Mouse (Mus musculus) C2C12 (cell line): ENCODE measurements around the gene Akap10. TPM values are rescaled to one million over a fixed set of nuclear protein-coding genes. Genes with fewer than 3 reads are reported as not detected.
A peak's percentile ranks its signal among the peaks of the same experiment; 100 is the strongest.

Source experiments
- H3K27me3 ChIP-seq: one replicate; pipeline ENCODE4 v1.6.1; 2011; ENCODE audit not compliant: control insufficient read depth, insufficient read depth, insufficient read length
- H3K36me3 ChIP-seq: one replicate; pipeline ENCODE4 v1.6.1; 2011; ENCODE audit not compliant: control insufficient read depth, insufficient read depth
- H3K4me3 ChIP-seq: one replicate; pipeline ENCODE4 v1.5.1; 2011; ENCODE audit warnings: mild to moderate bottlenecking, control low read depth; ENCODE audit not compliant: poor library complexity, insufficient read depth, severe bottlenecking
- H3K79me2 ChIP-seq: one replicate; pipeline ENCODE4 v1.6.1; 2011; ENCODE audit not compliant: control insufficient read depth, insufficient read depth
- H3K79me3 ChIP-seq: one replicate; pipeline ENCODE4 v1.6.1; 2011; ENCODE audit warnings: low read depth, control low read depth
- H3ac ChIP-seq: one replicate; pipeline ENCODE3; 2011; ENCODE audit warnings: low read depth; ENCODE audit not compliant: control insufficient read depth, insufficient read length
- CEBPB ChIP-seq: IDR thresholded peaks from one replicate; pipeline ENCODE4 v1.6.1; 2011; ENCODE audit warnings: low read depth, mild to moderate bottlenecking, control low read depth, moderate library complexity
- CTCF ChIP-seq: IDR thresholded peaks from one replicate; pipeline ENCODE4 v1.5.1; 2011; ENCODE audit not compliant: control insufficient read depth, insufficient read depth, insufficient read length
- FOSL1 ChIP-seq: IDR thresholded peaks from one replicate; pipeline ENCODE4 v1.8.0; 2011; ENCODE audit warnings: mild to moderate bottlenecking, low read length; ENCODE audit not compliant: poor library complexity, insufficient read depth, severe bottlenecking
- MAX ChIP-seq: IDR thresholded peaks from one replicate; pipeline ENCODE4 v1.6.1; 2011; ENCODE audit warnings: mild to moderate bottlenecking, control low read depth
- MYOD1 ChIP-seq: IDR thresholded peaks from one replicate; pipeline ENCODE4 v1.6.1; 2011; ENCODE audit warnings: low read depth; ENCODE audit not compliant: control insufficient read depth, insufficient read length
- MYOG ChIP-seq: IDR thresholded peaks from one replicate; pipeline ENCODE4 v1.6.1; 2011; ENCODE audit not compliant: control insufficient read depth, insufficient read length; ENCODE audit errors: extremely low read depth
- USF1 ChIP-seq: IDR thresholded peaks from one replicate; pipeline ENCODE4 v1.6.1; 2011; ENCODE audit warnings: low read depth, mild to moderate bottlenecking, control low read depth, moderate library complexity
- polyA plus RNA-seq: library from polyadenylated mRNA; unstranded; fragments of >200 nt; fragmentation: generic; extraction: Trizol; gene quantifications from one replicate; pipeline ENCODE4 v1.2.1, GENCODE M21; 2012; ENCODE audit warnings: missing spikeins

The Akap10 gene
- polyA plus RNA-seq, 1 experiment, result 6.0 TPM

DNA sequence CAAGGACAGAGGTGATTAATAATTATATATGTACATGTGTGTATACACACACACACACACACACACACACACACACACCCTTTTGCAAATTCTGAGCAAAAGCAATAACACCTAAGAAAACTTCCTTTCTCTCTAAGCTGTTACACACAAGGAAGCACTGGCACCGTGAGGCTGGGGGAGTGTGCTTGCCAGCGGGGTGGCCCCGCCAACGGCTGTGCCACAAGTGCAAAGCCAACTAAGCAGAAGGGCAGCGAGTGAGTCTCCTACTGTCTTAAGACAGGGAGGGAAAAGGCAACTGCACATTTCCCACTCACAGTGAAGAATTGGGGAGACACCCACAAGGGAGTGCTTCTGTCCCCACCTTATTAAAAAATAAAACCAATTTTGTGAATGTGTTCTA, 58.2 kb downstream of the Akap10 start:
- peaks cover 73% of the 10 kb centered on the region for H3K36me3 ChIP-seq
- H3K79me3 ChIP-seq, result no peaks in the 10 kb centered on the region
- no peak overlapping the region for H3ac ChIP-seq
- H3K79me2 ChIP-seq, result no peaks in the 10 kb centered on the region
- TF ChIP-seq MAX (no peak), FOSL1 (no peak), CEBPB (no peak), MYOG (no peak), CTCF (no peak), MYOD1 (no peak), USF1 (no peak)
- H3K4me3 ChIP-seq, result no peak overlapping the region
- no peaks in the 10 kb centered on the region for H3K27me3 ChIP-seq

DNA sequence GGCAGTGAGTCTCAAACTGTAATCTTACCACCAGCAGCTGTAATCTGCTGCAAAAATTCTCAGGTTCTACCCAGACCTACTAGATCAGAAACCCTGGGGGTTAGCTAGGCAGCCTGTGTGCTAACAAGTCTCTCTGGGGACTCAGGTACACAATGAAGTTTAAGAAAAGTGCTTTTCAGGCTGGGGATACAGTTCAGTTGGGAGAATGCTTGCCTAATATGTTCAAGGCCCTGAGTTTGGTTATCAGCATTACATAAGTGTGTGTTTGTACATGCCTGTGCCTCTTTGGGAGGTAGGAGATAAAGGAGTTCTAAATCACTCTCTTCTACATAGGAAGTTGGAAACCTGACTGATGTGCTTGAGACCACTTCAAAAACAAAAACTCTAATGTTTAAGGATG, 63.2 kb downstream of the Akap10 start:
- H3K79me3 ChIP-seq, result no peaks in the 10 kb centered on the region
- H3K79me2 ChIP-seq, result no peaks in the 10 kb centered on the region
- TF ChIP-seq MYOD1, result no peak
- TF ChIP-seq USF1, result no peak
- no peak for TF ChIP-seq FOSL1
- peaks cover 44% of the 10 kb centered on the region for H3K36me3 ChIP-seq
- H3K4me3 ChIP-seq, result no peak overlapping the region
- no peaks in the 10 kb centered on the region for H3K27me3 ChIP-seq
- no peak overlapping the region for H3ac ChIP-seq

- H3K36me3 ChIP-seq, result peaks cover 13% of the 10 kb centered on the region
- no peaks in the 10 kb centered on the region for H3K79me3 ChIP-seq
- no peak overlapping the region for H3ac ChIP-seq
- no peaks in the 10 kb centered on the region for H3K27me3 ChIP-seq
- no peak for TF ChIP-seq CEBPB
- TF ChIP-seq MYOG, result no peak
- no peak for TF ChIP-seq MYOD1
- TF ChIP-seq MAX, result no peak
- no peak for TF ChIP-seq CTCF
- TF ChIP-seq FOSL1, result no peak
- no peak for TF ChIP-seq USF1
- no peaks in the 10 kb centered on the region for H3K79me2 ChIP-seq
- no peak overlapping the region for H3K4me3 ChIP-seq
Observed at GRCm38 (mm10) chr11:61861781-61862547, 68.1 kb downstream of the Akap10 start.

DNA sequence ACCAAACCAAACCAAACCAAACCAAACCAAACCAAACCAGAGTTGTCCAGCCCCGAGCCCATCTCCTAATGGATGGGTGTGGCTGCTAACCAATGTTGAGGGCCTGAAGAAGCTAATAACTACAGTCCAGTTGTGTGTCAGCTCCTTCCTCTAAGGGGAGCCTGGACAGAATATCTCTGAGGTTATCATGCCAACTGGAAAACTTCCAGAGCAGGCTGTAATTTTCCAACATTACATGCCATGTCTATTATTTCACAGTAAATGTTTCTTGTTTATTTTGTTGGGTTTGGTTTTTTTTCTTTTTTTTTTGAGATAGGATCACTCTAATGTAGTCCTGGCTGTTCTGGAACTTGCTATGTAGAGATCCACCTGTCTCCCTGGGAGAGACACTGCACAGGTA, 70.7 kb downstream of the Akap10 start:
- Histone ChIP-seq H3K79me3 (no peaks in the 10 kb centered on the region), H3ac (no peak overlapping the region), H3K79me2 (no peaks in the 10 kb centered on the region), H3K4me3 (no peak overlapping the region), H3K27me3 (no peaks in the 10 kb centered on the region), H3K36me3 (peaks cover 5% of the 10 kb centered on the region)
- TF ChIP-seq MAX (no peak), CTCF (no peak), MYOD1 (no peak), MYOG (no peak)

DNA sequence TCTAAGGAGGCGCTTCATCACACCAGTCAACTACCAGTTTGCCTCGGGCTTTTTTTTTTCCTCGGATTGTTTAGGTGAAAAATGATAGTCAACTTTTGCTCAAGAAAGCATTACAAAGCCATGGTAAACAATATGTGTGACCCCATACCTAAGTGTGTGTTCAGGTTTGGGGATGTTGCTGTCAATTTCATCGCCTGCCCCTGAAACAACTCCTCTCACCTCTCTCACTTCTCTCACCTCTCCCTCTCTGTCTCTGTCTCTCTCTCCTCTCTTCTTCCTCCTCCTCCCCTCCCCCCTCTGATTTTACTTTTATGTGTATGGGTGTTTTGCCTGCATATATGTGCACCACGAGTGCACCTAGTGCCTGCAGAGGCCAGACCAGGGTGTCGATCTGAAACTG, 74.5 kb downstream of the Akap10 start:
- Histone ChIP-seq H3K79me3 (no peaks in the 10 kb centered on the region), H3K36me3 (no peaks in the 10 kb centered on the region), H3K4me3 (peak overlapping the region; percentile 67), H3K27me3 (no peaks in the 10 kb centered on the region), H3K79me2 (no peaks in the 10 kb centered on the region), H3ac (peak overlapping the region; percentile 94)
- no peak for TF ChIP-seq MYOD1
- no peak for TF ChIP-seq CEBPB
- TF ChIP-seq USF1, result no peak
- no peak for TF ChIP-seq FOSL1
- TF ChIP-seq CTCF, result no peak
- TF ChIP-seq MAX, result no peak
- no peak for TF ChIP-seq MYOG

- Histone ChIP-seq H3K36me3 (no peaks in the 10 kb centered on the region), H3K79me2 (no peaks in the 10 kb centered on the region), H3K79me3 (no peaks in the 10 kb centered on the region), H3ac (peak within 1 kb of the TSS; percentile 94), H3K4me3 (peak within 1 kb of the TSS; percentile 67), H3K27me3 (no peaks in the 10 kb centered on the region)
- TF ChIP-seq MAX (peak; percentile 76), CTCF (no peak), FOSL1 (no peak)
Observed at GRCm38 (mm10) chr11:61854988-61855411, 75.1 kb downstream of the Akap10 start, which contains the start of gene Ulk2. TSS of gene Ulk2 (minus strand) at chr11:61855073.
